Mouse (Mus musculus): Measurements from ENCODE around the gene Phtf1. TPM values are rescaled to one million over a fixed set of nuclear protein-coding genes. Genes with fewer than 3 reads are reported as not detected.

The Phtf1 gene
- polyA plus RNA-seq, 1 experiment from 2014 or later: 13.3 TPM

DNA sequence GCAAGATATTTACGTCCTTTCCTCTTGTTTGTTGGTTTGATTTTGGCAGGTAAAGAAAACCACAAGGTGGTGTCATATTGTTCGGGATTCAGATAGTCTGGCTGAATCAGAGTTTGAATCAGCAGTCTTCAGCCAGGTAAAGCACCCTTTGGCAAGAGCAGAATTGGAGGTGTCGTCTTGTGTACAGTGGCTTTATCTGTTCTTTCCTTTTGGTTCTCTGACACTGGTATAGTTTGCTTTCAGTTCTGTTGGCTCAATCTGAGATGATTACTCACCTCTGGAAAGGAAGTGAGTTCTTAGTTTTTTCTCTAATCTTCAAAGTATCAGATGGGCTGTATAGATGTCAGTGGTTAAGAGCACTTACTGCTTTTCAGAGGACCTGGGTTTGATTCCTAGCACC, 23.4 kb downstream of the Phtf1 start:
- H3K79me2 ChIP-seq (ENCODE audit: inconsistent target): no peaks in the 10 kb centered on the region
- WGBS (ENCODE audit: missing documents): 96% methylated on average over 3 of the region's 3 CpGs
- H3K4me3 ChIP-seq (ENCODE audit: inconsistent target): no peak overlapping the region
- no peak overlapping the region for H3K27ac ChIP-seq
- peaks cover 14% of the 10 kb centered on the region; the same call in 1 of the 2 replicates for H3K36me3 ChIP-seq (ENCODE audit: inconsistent target)

DNA sequence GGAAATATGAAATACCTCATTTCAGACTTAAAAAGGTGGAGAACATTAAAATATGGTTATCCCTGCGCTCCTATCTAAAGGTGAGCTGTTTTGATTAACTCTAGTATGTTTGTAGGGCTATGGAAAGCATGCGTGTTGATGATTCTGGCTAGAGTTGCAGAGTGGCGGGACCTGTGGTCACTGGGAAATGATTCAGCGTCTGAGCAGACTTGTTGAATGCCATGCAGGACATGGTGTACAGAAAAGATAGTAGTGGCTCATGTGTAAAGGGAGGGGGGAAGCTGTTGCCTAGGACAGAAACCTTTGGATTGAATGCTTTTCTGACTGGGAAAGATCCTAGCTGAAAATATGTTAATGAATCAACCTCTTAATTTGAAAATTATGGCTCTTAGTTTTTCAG, 30.8 kb downstream of the Phtf1 start:
- Histone ChIP-seq H3K36me3 (ENCODE audit: inconsistent target) (peaks cover 20% of the 10 kb centered on the region; the same call in 1 of the 2 replicates), H3K79me2 (ENCODE audit: inconsistent target) (no peaks in the 10 kb centered on the region), H3K27ac (no peak overlapping the region), H3K4me3 (ENCODE audit: inconsistent target) (no peak overlapping the region)
- WGBS (ENCODE audit: missing documents): 74% methylated on average over 4 of the region's 4 CpGs

DNA sequence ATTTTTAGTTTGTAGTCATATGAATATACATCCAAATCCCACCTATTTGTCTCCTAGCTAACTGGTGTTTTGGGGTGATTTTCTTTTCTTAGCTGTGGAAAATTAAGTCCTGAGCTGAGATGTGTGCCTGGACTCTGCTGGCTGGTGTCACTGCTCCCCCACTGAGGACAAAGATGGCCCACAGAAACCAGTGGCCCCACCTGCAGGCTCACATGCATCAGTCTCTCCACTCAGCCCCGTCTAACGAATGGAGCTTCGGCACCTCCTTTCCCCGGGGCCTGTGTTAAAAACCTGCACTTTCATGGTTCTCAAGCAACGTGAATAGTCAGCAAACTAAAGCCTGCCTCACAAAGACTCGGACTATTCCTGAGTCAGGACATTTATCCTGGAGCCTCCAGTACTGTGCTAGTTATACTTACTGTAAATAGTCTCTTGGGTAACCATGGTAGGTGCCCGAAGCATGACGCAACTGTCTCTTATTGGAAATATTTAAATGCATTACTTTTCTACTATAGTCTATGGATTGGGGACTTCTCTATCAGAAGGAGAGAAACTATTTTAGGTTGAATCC, 39.1 kb downstream of the Phtf1 start:
- Histone ChIP-seq H3K36me3 (ENCODE audit: inconsistent target) (peaks cover 36% of the 10 kb centered on the region; the same call in 1 of the 2 replicates), H3K79me2 (ENCODE audit: inconsistent target) (no peaks in the 10 kb centered on the region), H3K27ac (no peak overlapping the region), H3K4me3 (ENCODE audit: inconsistent target) (no peak overlapping the region)
- 88% methylated on average over 7 of the region's 8 CpGs for WGBS (ENCODE audit: missing documents)

DNA sequence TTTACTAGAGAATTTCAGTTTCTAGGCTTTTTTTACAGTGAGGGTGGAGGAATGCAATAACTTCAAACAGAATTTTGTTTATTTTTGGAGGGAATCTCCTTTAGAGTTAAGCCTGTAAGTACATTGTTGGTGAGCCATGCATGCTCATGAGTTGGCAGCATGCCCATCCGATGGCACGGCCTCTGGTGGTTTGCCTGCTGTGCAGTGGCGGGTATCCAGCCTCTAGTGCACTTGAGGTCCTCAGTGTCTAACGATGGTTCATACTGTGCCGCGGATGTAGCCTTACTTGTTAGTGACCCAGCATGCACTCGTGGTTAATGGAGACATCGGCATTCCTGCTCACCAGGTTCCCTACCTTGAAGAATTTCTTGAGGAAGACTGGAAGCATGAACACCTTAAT, 39.6 kb downstream of the Phtf1 start:
- Histone ChIP-seq H3K36me3 (ENCODE audit: inconsistent target) (peaks cover 36% of the 10 kb centered on the region; the same call in 1 of the 2 replicates), H3K27ac (no peak overlapping the region), H3K4me3 (ENCODE audit: inconsistent target) (no peak overlapping the region), H3K79me2 (ENCODE audit: inconsistent target) (no peaks in the 10 kb centered on the region)
- 88% methylated on average over 8 of the region's 8 CpGs for WGBS (ENCODE audit: missing documents)

- peaks cover 20% of the 10 kb centered on the region; the same call in 1 of the 2 replicates for H3K36me3 ChIP-seq (ENCODE audit: inconsistent target)
- no peak overlapping the region for H3K4me3 ChIP-seq (ENCODE audit: inconsistent target)
- no peak overlapping the region for H3K27ac ChIP-seq
- H3K79me2 ChIP-seq (ENCODE audit: inconsistent target): no peaks in the 10 kb centered on the region
- WGBS (ENCODE audit: missing documents): 66% methylated on average over 5 of the region's 5 CpGs
Observed at GRCm38 (mm10) chr3:104009924-104010662, 42.2 kb downstream of the Phtf1 start.

DNA sequence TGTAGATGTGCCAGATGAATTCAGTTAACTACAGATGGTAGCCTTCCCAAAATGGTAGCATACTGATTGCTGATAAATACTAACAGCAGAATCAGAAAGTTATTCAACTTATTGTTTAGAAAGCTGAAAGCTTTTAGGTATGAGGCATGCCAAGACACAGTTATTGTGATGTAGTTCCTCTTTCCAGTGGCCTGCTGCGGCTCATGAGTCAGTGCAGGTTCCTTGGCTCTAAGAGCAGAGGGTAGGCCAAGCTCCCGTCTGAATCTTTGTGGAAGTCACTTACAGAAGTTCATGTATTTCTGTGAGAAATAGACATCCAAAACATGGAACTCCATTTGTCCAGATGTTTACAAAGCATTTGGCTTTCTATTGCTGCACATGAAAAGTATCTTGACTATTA, 44.1 kb downstream of the Phtf1 start:
- Histone ChIP-seq H3K4me3 (ENCODE audit: inconsistent target) (no peak overlapping the region), H3K79me2 (ENCODE audit: inconsistent target) (no peaks in the 10 kb centered on the region), H3K36me3 (ENCODE audit: inconsistent target) (peaks cover 7% of the 10 kb centered on the region; the same call in 1 of the 2 replicates), H3K27ac (no peak overlapping the region)
- 0% methylated on average over 2 of the region's 2 CpGs for WGBS (ENCODE audit: missing documents)

DNA sequence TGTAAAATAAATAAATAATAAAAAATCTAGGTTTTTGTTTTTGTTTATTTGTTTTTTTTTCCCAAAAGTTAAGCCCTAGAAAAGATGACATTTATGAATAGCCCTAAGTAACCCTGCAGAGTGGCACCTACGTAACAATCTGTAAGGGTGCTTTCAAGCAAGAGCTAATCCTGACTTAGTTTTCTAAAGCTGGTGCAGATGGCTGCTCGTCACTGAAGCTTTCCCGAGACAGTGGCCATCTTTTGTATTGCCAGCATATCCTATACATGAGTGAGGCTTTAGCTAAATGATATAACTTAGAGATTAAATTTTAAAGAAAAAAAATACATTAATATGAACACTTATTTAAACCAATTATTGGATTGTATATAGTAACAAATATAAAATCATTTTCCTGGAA, 50.0 kb downstream of the Phtf1 start:
- Histone ChIP-seq H3K4me3 (ENCODE audit: inconsistent target) (no peak overlapping the region), H3K36me3 (ENCODE audit: inconsistent target) (0 out of 2 replicates have a peak, but pooled peaks cover 3% of the 10 kb centered on the region), H3K79me2 (ENCODE audit: inconsistent target) (no peaks in the 10 kb centered on the region), H3K27ac (no peak overlapping the region)
- 100% methylated on average over 3 of the region's 3 CpGs for WGBS (ENCODE audit: missing documents)

DNA sequence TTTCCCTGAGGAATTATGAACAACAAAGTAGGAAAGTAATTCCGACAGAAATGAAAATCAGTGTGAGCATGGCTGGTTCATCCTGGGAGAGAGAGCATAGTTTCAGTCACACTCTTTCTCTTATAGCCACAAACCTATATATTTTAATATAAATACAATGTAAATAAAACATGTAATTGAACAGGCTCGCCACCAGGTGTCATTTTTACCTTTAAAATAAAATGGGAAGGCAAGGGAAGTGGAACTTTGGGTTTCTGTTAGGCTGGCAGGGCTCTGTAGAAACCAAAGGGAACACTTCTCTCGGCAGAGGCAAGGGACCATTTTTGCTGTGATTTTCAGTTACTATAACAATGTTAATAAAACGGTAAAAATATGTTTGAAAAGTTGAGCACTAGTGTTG, 51.5 kb downstream of the Phtf1 start:
- Histone ChIP-seq H3K4me3 (ENCODE audit: inconsistent target) (no peak overlapping the region), H3K79me2 (ENCODE audit: inconsistent target) (no peaks in the 10 kb centered on the region), H3K27ac (no peak overlapping the region), H3K36me3 (ENCODE audit: inconsistent target) (0 out of 2 replicates have a peak, but pooled peaks cover 3% of the 10 kb centered on the region)
- 53% methylated on average over 4 of the region's 4 CpGs for WGBS (ENCODE audit: missing documents)

DNA sequence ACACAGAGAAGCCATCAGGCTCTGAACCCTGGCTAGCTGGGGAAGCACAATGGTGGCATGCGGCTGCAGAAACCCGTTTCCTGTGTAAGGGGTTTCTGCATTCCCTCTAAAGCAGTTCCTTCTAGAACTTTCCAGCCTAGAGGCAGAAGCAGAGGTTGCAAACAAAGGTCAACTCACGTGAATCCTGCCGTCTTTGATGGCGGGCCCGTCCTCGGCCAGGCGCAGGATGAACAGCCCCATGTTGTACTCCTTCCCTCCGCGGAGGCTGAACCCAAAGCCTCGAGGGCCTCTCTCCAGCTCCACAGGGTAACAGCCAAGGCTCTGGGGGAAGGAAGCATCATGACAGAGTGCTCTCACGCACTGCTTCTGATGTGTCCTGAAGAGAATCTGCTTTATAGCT, 52.2 kb downstream of the Phtf1 start:
- Histone ChIP-seq H3K36me3 (ENCODE audit: inconsistent target) (0 out of 2 replicates have a peak, but pooled peaks cover 3% of the 10 kb centered on the region), H3K4me3 (ENCODE audit: inconsistent target) (no peak overlapping the region), H3K27ac (no peak overlapping the region), H3K79me2 (ENCODE audit: inconsistent target) (no peaks in the 10 kb centered on the region)
- WGBS (ENCODE audit: missing documents): 95% methylated on average over 12 of the region's 12 CpGs

DNA sequence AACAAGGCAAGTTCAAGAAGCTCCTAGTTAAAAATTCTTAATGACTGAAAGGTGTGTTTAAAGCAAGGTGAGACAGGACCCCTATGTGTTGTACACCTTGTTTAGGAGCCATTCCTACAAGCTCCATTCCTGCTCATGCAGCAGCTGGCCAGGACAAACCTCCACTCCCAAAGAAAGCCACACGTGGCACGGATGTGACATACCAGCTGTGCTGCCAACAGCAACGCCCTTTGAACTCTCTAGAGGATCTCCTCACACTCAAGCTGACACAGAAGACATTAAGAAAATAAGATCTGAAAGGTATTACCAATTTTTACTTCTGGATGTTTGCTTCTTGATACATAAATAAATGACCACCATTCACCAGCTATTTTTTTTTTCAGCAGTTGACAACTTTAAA, 59.0 kb downstream of the Phtf1 start:
- no peaks in the 10 kb centered on the region for H3K79me2 ChIP-seq (ENCODE audit: inconsistent target)
- H3K4me3 ChIP-seq (ENCODE audit: inconsistent target): no peak overlapping the region
- 93% methylated on average over 3 of the region's 3 CpGs for WGBS (ENCODE audit: missing documents)
- no peak overlapping the region for H3K27ac ChIP-seq
- H3K36me3 ChIP-seq (ENCODE audit: inconsistent target): no peaks in the 10 kb centered on the region

GRCm38 (mm10) chr3:104032086-104032485, 64.2 kb downstream of the Phtf1 start:
- 80% methylated on average over 1 of the region's 1 CpGs for WGBS (ENCODE audit: missing documents)

DNA sequence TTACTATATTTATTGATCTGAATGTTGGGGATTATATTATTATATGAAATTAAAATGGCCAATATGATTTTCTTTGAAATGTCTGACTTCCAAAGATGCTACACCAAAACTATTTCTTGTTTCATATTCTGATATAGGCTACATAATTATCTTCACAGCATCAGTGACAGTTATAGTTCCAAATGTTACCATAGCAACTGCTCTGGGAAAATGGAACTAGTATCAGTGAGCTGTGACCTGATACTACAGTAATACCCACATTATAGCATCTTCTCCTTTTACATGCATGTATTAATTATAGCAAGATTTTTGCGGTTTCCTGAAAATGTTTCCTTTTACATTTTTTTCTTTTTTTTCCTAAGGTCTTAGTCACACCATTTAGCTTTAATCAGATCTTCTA, 64.8 kb downstream of the Phtf1 start:
- no peak overlapping the region for H3K27ac ChIP-seq
- H3K36me3 ChIP-seq (ENCODE audit: inconsistent target): no peaks in the 10 kb centered on the region
- WGBS (ENCODE audit: missing documents): 71% methylated on average over 1 of the region's 1 CpGs
- no peaks in the 10 kb centered on the region for H3K79me2 ChIP-seq (ENCODE audit: inconsistent target)
- H3K4me3 ChIP-seq (ENCODE audit: inconsistent target): no peak overlapping the region

More at GRCm38 (mm10) chr3:104032086-104032485, 64.2 kb downstream of the Phtf1 start:
- Histone ChIP-seq H3K27ac (no peak overlapping the region), H3K79me2 (ENCODE audit: inconsistent target) (no peaks in the 10 kb centered on the region), H3K36me3 (ENCODE audit: inconsistent target) (no peaks in the 10 kb centered on the region), H3K4me3 (ENCODE audit: inconsistent target) (no peak overlapping the region)

DNA sequence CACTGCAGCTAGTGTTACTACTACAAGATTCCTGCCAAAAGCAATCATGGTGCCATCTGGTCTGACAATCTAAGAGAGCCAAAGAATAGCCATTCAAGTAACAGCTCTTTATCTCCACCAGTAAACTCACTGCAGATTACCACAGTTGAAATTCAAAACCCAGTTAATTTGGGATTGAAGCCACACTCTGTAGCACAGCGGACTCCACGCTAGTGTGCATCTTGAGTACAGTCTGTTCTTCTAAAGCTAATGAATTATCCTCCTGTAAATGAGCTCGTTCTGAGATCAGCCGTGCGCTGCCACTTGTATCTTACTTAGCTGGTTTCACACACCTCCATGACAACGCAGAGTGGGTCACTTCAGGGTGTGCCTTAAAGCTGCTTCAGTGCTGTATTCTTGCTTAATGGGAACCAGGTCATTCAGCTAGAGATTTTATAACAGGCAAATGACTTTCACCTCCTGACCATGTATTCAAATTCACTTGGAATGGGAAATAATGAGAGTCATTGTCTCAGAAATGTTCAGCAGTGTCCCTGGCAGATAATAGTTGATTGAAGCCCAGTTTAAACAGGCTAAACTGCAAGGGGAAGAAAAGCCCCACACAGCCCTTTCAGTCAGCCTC, 91.2 kb downstream of the Phtf1 start:
- no peaks in the 10 kb centered on the region for H3K79me2 ChIP-seq (ENCODE audit: inconsistent target)
- no peak overlapping the region for H3K4me3 ChIP-seq (ENCODE audit: inconsistent target)
- 94% methylated on average over 6 of the region's 6 CpGs for WGBS (ENCODE audit: missing documents)
- H3K27ac ChIP-seq: no peak overlapping the region
- no peaks in the 10 kb centered on the region for H3K36me3 ChIP-seq (ENCODE audit: inconsistent target)

DNA sequence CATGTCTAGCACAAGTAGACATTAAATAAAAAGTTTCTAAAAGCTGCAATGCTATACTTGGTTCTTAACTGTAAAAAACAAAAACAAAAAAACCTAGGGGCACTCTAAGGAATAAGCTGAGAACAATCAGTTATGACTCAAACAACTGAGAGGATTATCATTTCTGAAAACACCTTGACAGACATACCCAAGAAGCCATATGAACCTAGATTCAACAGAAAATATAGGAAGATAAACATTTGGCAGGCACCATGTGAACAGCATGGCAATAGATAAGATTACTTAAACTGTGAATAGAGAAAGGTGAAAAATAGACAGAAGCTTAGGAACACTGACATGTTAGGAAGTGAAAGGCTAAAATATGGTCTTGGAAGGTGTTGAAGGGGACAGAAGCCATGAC, 101.5 kb downstream of the Phtf1 start:
- Histone ChIP-seq H3K27ac (no peak overlapping the region), H3K36me3 (ENCODE audit: inconsistent target) (no peaks in the 10 kb centered on the region), H3K4me3 (ENCODE audit: inconsistent target) (no peak overlapping the region), H3K79me2 (ENCODE audit: inconsistent target) (no peaks in the 10 kb centered on the region)

Data from macrophage (primary cell).